In genomic region chr19:29647651-29648549, GRCm38 (mm10) we compare ENCODE assay signal across 8 mouse cellular contexts. TPM values are rescaled to one million over a fixed set of nuclear protein-coding genes. Genes with fewer than 3 reads are reported as not detected.
DNase-seq lines count a peak whose midpoint lies in the region; ATAC-seq and TF ChIP-seq lines count a peak whose summit lies in the region.

Ermp1 (minus strand) TSS chr19:29648415.

- DNase-seq in brain, embryonic 14.5 days (ENCODE audit: low read depth) = peak; percentile 96
- DNase-seq in kidney, postnatal 0 days (ENCODE audit: low spot score) = peak; percentile 94
- DNase-seq in liver, embryonic 11.5 days (ENCODE audit: low spot score) = peak; percentile 92
- peak; percentile 96 for DNase-seq in naive thymus-derived CD4-positive, alpha-beta T cell, adult 2 months (ENCODE audit: low read depth)

- H3K9ac ChIP-seq in heart, embryonic 12.5 days = peak within 1 kb of the TSS; percentile 81
- peak within 1 kb of the TSS; percentile 88 for H3K9ac ChIP-seq in kidney, postnatal 0 days (ENCODE audit: low read depth, low read length)
- peak within 1 kb of the TSS; percentile 82 for H3K9ac ChIP-seq in liver, embryonic 11.5 days (ENCODE audit: low read depth, low read length)
- H3K9ac ChIP-seq in stomach, embryonic 14.5 days (replicated peaks; ENCODE audit: low read depth, low read length) = peak within 1 kb of the TSS; percentile 60

- peak; percentile 91 for ATAC-seq in heart, embryonic 12.5 days (ENCODE audit: insufficient number of reproducible peaks, low FRiP score)
- ATAC-seq in kidney, postnatal 0 days (replicated peaks; ENCODE audit: low FRiP score, low read depth) = peak; percentile 93
- ATAC-seq in liver, embryonic 11.5 days (replicated peaks; ENCODE audit: low FRiP score) = peak; percentile 87
- ATAC-seq in stomach, embryonic 14.5 days (ENCODE audit: insufficient number of reproducible peaks, insufficient read depth, low FRiP score, low read depth) = peak; percentile 93

- WGBS in heart, embryonic 12.5 days = under 1% methylated on average over 90 of the region's 90 CpGs
- under 1% methylated on average over 82 of the region's 90 CpGs for WGBS in kidney, postnatal 0 days
- WGBS in liver, embryonic 11.5 days = under 1% methylated on average over 90 of the region's 90 CpGs
- WGBS in stomach, embryonic 14.5 days = under 1% methylated on average over 87 of the region's 90 CpGs

- peaks cover 45% of the 10 kb centered on the region for H3K4me1 ChIP-seq in erythroblast, embryonic 14.5 days (ENCODE audit: control insufficient read depth)
- peaks cover 3% of the 10 kb centered on the region; the same call in 1 of the 2 replicates for H3K4me1 ChIP-seq in heart, embryonic 12.5 days (replicated peaks)
- H3K4me1 ChIP-seq in kidney, postnatal 0 days (replicated peaks; ENCODE audit: insufficient read depth, low read length) = no peaks in the 10 kb centered on the region
- peaks cover 17% of the 10 kb centered on the region for H3K4me1 ChIP-seq in liver, embryonic 11.5 days (replicated peaks; ENCODE audit: control insufficient read depth, insufficient read depth, low read length)
- H3K4me1 ChIP-seq in stomach, embryonic 14.5 days (ENCODE audit: control insufficient read depth, insufficient read depth, low read length) = no peaks in the 10 kb centered on the region

- no peaks in the 10 kb centered on the region for H3K79me2 ChIP-seq in C2C12 (ENCODE audit: control insufficient read depth, insufficient read depth)

- H3K4me3 ChIP-seq in C2C12 (ENCODE audit: insufficient read depth, poor library complexity, severe bottlenecking) = peak within 1 kb of the TSS; percentile 57
- H3K4me3 ChIP-seq in erythroblast, embryonic 14.5 days (replicated peaks) = peak within 1 kb of the TSS; percentile 87
- peak within 1 kb of the TSS; percentile 77 for H3K4me3 ChIP-seq in heart, embryonic 12.5 days
- peak within 1 kb of the TSS; percentile 72 for H3K4me3 ChIP-seq in kidney, postnatal 0 days (replicated peaks; ENCODE audit: low read depth, low read length)
- peak within 1 kb of the TSS; percentile 78 for H3K4me3 ChIP-seq in liver, embryonic 11.5 days (ENCODE audit: low read depth, low read length)
- H3K4me3 ChIP-seq in stomach, embryonic 14.5 days (ENCODE audit: low read depth, low read length) = peak within 1 kb of the TSS; percentile 72

- H3K4me2 ChIP-seq in heart, embryonic 12.5 days = peak within 1 kb of the TSS; percentile 84
- peak within 1 kb of the TSS; percentile 71 for H3K4me2 ChIP-seq in kidney, postnatal 0 days (ENCODE audit: low read length)
- H3K4me2 ChIP-seq in liver, embryonic 11.5 days = peak within 1 kb of the TSS; percentile 66
- H3K4me2 ChIP-seq in stomach, embryonic 14.5 days (replicated peaks; ENCODE audit: low read depth, low read length) = peak within 1 kb of the TSS; percentile 47

- peak within 1 kb of the TSS; percentile 66 for H3ac ChIP-seq in C2C12 (ENCODE audit: control insufficient read depth, insufficient read length, low read depth)

- H3K27me3 ChIP-seq in C2C12 (ENCODE audit: control insufficient read depth, insufficient read depth, insufficient read length) = no peaks in the 10 kb centered on the region
- H3K27me3 ChIP-seq in erythroblast, embryonic 14.5 days (ENCODE audit: control insufficient read depth) = no peaks in the 10 kb centered on the region
- H3K27me3 ChIP-seq in heart, embryonic 12.5 days (replicated peaks) = peaks cover 37% of the 10 kb centered on the region
- H3K27me3 ChIP-seq in kidney, postnatal 0 days (ENCODE audit: insufficient read depth, low read length) = no peaks in the 10 kb centered on the region
- no peaks in the 10 kb centered on the region for H3K27me3 ChIP-seq in liver, embryonic 11.5 days (replicated peaks; ENCODE audit: control insufficient read depth, insufficient read depth, low read length)
- H3K27me3 ChIP-seq in stomach, embryonic 14.5 days (ENCODE audit: control insufficient read depth, insufficient read depth, low read length) = no peaks in the 10 kb centered on the region

- TF ChIP-seq POLR2A in brain, embryonic 14.5 days (IDR thresholded peaks at IDR 0.05; ENCODE audit: borderline replicate concordance, extremely low read depth, insufficient read depth, insufficient read length, poor library complexity, severe bottlenecking) = peak; percentile 97

- H3K9me3 ChIP-seq in erythroblast, embryonic 14.5 days (ENCODE audit: control insufficient read depth, low read length) = peaks cover 2% of the 10 kb centered on the region
- H3K9me3 ChIP-seq in heart, embryonic 12.5 days (replicated peaks) = peaks cover 3% of the 10 kb centered on the region; the same call in 1 of the 2 replicates
- no peaks in the 10 kb centered on the region for H3K9me3 ChIP-seq in kidney, postnatal 0 days (replicated peaks; ENCODE audit: low read length)
- no peaks in the 10 kb centered on the region; the same call in 1 of the 2 replicates for H3K9me3 ChIP-seq in liver, embryonic 11.5 days (ENCODE audit: control insufficient read depth, low read length)
- no peaks in the 10 kb centered on the region for H3K9me3 ChIP-seq in stomach, embryonic 14.5 days (ENCODE audit: control insufficient read depth, low read depth, low read length)

- peak; percentile 93 for TF ChIP-seq CTCF in C2C12 (IDR thresholded peaks at IDR 0.05; ENCODE audit: control insufficient read depth, insufficient read depth, insufficient read length)
- peak; percentile 96 for TF ChIP-seq CTCF in brain, embryonic 14.5 days (IDR thresholded peaks at IDR 0.05; ENCODE audit: borderline replicate concordance, extremely low read depth, insufficient read depth, insufficient read length)
- peak; percentile 94 for TF ChIP-seq CTCF in kidney, postnatal 0 days (IDR thresholded peaks at IDR 0.05; ENCODE audit: low read depth)

- no peaks in the 10 kb centered on the region for H3K79me3 ChIP-seq in C2C12 (ENCODE audit: low read depth)

- peaks cover 7% of the 10 kb centered on the region for H3K36me3 ChIP-seq in C2C12 (ENCODE audit: control insufficient read depth, insufficient read depth)
- H3K36me3 ChIP-seq in erythroblast, embryonic 14.5 days (ENCODE audit: control insufficient read depth) = peaks cover 37% of the 10 kb centered on the region
- H3K36me3 ChIP-seq in heart, embryonic 12.5 days = peaks cover 6% of the 10 kb centered on the region
- H3K36me3 ChIP-seq in kidney, postnatal 0 days (ENCODE audit: insufficient read depth, low read length) = no peaks in the 10 kb centered on the region; the same call in 1 of the 2 replicates
- H3K36me3 ChIP-seq in liver, embryonic 11.5 days (ENCODE audit: control insufficient read depth, insufficient read depth, low read length) = peaks cover 9% of the 10 kb centered on the region
- no peaks in the 10 kb centered on the region for H3K36me3 ChIP-seq in stomach, embryonic 14.5 days (ENCODE audit: control insufficient read depth, insufficient read depth, low read length)

- H3K27ac ChIP-seq in heart, embryonic 12.5 days (ENCODE audit: poor library complexity, severe bottlenecking) = no peak within 1 kb of the TSS; the same call in 1 of the 2 replicates
- peak within 1 kb of the TSS; percentile 88 for H3K27ac ChIP-seq in kidney, postnatal 0 days
- H3K27ac ChIP-seq in liver, embryonic 11.5 days (ENCODE audit: low read depth, low read length) = peak within 1 kb of the TSS; percentile 70
- peak within 1 kb of the TSS; percentile 55 for H3K27ac ChIP-seq in stomach, embryonic 14.5 days (ENCODE audit: low read length)

TF ChIP-seq in C2C12, 6 proteins besides CTCF, POLR2A, EP300 and RAD21:
- no peak for TF ChIP-seq USF1 (IDR thresholded peaks at IDR 0.05; ENCODE audit: low read depth)
TF ChIP-seq in C2C12: peak in this region for 0.

RNA-seq across cellular contexts. Expression of gene Ermp1, which starts in this region (rescaled TPM):
- polyA plus RNA-seq in C2C12 (2012; fragmentation: generic; extraction: Trizol) = 8.8 TPM
- polyA plus RNA-seq in brain, embryonic 14.5 days (2012; rRNA removed) = 9.4 and 12.8 TPM in 2 replicates
- 0.43 and 0.45 TPM in 2 replicates for polyA plus RNA-seq in erythroblast, embryonic 14.5 days (2012)
- polyA plus RNA-seq in heart, embryonic 12.5 days (2016; fragmentation: Nextera tagmentation; extraction: Ambion mirVana) = 9.7 and 10.7 TPM in 2 replicates
- polyA plus RNA-seq in kidney, postnatal 0 days (2015; fragmentation: Nextera tagmentation; extraction: Ambion mirVana) = 22.9 and 25.6 TPM in 2 replicates
- 15.9 and 18.6 TPM in 2 replicates for polyA plus RNA-seq in liver, embryonic 11.5 days (2014; fragmentation: Nextera tagmentation; extraction: Ambion mirVana)
- polyA plus RNA-seq in stomach, embryonic 14.5 days (2014; fragmentation: Nextera tagmentation; extraction: Ambion mirVana) = 11.6 and 11.9 TPM in 2 replicates
